In genomic region chr6:140424201-140424990, GRCm38 (mm10) we compare ENCODE assay signal across 7 mouse cellular contexts. TPM values are rescaled to one million over a fixed set of nuclear protein-coding genes. Genes with fewer than 3 reads are reported as not detected.
DNase-seq lines count a peak whose midpoint lies in the region; ATAC-seq lines count a peak whose summit lies in the region.

No protein-coding gene starts in this region.

- ATAC-seq in intestine, embryonic 14.5 days (replicated peaks; ENCODE audit: low FRiP score, low TSS enrichment, low read depth), result peak; percentile 77
- 0 out of 2 replicates have a peak, but pooled peaks have one; percentile 27 for ATAC-seq in monocyte, adult 5-6 weeks (replicated peaks; ENCODE audit: insufficient number of reproducible peaks, low FRiP score, low TSS enrichment, poor library complexity, severe bottlenecking)
- peak; percentile 70 for ATAC-seq in stomach, embryonic 15.5 days (ENCODE audit: insufficient read depth, low FRiP score, low read depth)

- H3K27ac ChIP-seq in intestine, embryonic 14.5 days (ENCODE audit: low read depth), result peak overlapping the region; percentile 95
- peak overlapping the region; percentile 91 for H3K27ac ChIP-seq in stomach, embryonic 15.5 days

- under 1% methylated on average over 58 of the region's 72 CpGs for WGBS in intestine, embryonic 14.5 days
- under 1% methylated on average over 60 of the region's 72 CpGs for WGBS in stomach, embryonic 15.5 days

- H3K9me3 ChIP-seq in intestine, embryonic 14.5 days (ENCODE audit: control insufficient read depth, low read length), result no peaks in the 10 kb centered on the region
- no peaks in the 10 kb centered on the region for H3K9me3 ChIP-seq in stomach, embryonic 15.5 days

- DNase-seq in adrenal gland, postnatal 10 days, result peak; percentile 41
- peak; percentile 28 to 52 for DNase-seq in cerebellum, postnatal 4 days (ENCODE audit: low spot score in 2 of 2)
- peak; percentile 23 for DNase-seq in gastrocnemius, postnatal 25 days
- peak; percentile 85 for DNase-seq in intestine, embryonic 14.5 days (ENCODE audit: low spot score)
- DNase-seq in liver, result peak; percentile 18

- H3K4me1 ChIP-seq in intestine, embryonic 14.5 days (replicated peaks; ENCODE audit: control insufficient read depth, insufficient read depth, low read length), result peaks cover 13% of the 10 kb centered on the region
- peaks cover 2% of the 10 kb centered on the region; the same call in 1 of the 2 replicates for H3K4me1 ChIP-seq in stomach, embryonic 15.5 days

- peak overlapping the region; percentile 87 for H3K4me3 ChIP-seq in intestine, embryonic 14.5 days (ENCODE audit: low read depth, low read length)
- H3K4me3 ChIP-seq in stomach, embryonic 15.5 days (replicated peaks), result peak overlapping the region; percentile 74

- H3K36me3 ChIP-seq in intestine, embryonic 14.5 days (ENCODE audit: control insufficient read depth, insufficient read depth, low read length), result peaks cover 26% of the 10 kb centered on the region
- peaks cover 10% of the 10 kb centered on the region; the same call in 1 of the 2 replicates for H3K36me3 ChIP-seq in stomach, embryonic 15.5 days

- H3K4me2 ChIP-seq in intestine, embryonic 14.5 days (ENCODE audit: low read length), result peak overlapping the region; percentile 76
- peak overlapping the region; percentile 71 for H3K4me2 ChIP-seq in stomach, embryonic 15.5 days

- H3K27me3 ChIP-seq in intestine, embryonic 14.5 days (replicated peaks; ENCODE audit: control insufficient read depth, insufficient read depth, low read length), result no peaks in the 10 kb centered on the region
- no peaks in the 10 kb centered on the region for H3K27me3 ChIP-seq in stomach, embryonic 15.5 days (replicated peaks)

- peak overlapping the region; percentile 99 for H3K9ac ChIP-seq in intestine, embryonic 14.5 days (ENCODE audit: low read length)
- peak overlapping the region; percentile 90 for H3K9ac ChIP-seq in stomach, embryonic 15.5 days

RNA-seq across cellular contexts. Expression of gene Plekha5, which starts 0.5 kb away (rescaled TPM):
- total RNA-seq in adrenal gland, postnatal 10 days (2021), result 10 to 100 TPM; 29.6 to 37.9 TPM
- 1 to 10 TPM; 9.1 to 9.8 TPM for total RNA-seq in gastrocnemius, postnatal 25 days (2021)
- 62.1 and 73.6 TPM in 2 replicates for polyA plus RNA-seq in intestine, embryonic 14.5 days (2014; fragmentation: Nextera tagmentation; extraction: Ambion mirVana)
- 13.3 to 72.2 TPM (median 17.9 TPM) in 3 replicates for total RNA-seq in monocyte, adult 5-6 weeks (2017)
- 43.0 and 46.7 TPM in 2 replicates for polyA plus RNA-seq in stomach, embryonic 15.5 days (2015; fragmentation: Nextera tagmentation; extraction: Ambion mirVana)

Comparison
In these comparisons a context has a peak if more than half of its experiments do, and no peak if none do; other contexts are left out.
1. Peak in every context shown above with its lines: DNase-seq, ATAC-seq, H3K4me3 ChIP-seq and H3K27ac ChIP-seq.
2. DNase-seq: peak in every context shown above with its lines; median percentile 85 in intestine, embryonic 14.5 days; 41 in adrenal gland, postnatal 10 days; 40 in cerebellum, postnatal 4 days; 23 in gastrocnemius, postnatal 25 days; 18 in liver.
3. ATAC-seq: peak in every context shown above with its lines; median percentile 77 in intestine, embryonic 14.5 days; 70 in stomach, embryonic 15.5 days; 27 in monocyte, adult 5-6 weeks.